Mouse (Mus musculus): ENCODE data around the gene P2ry2. TPM values are rescaled to one million over a fixed set of nuclear protein-coding genes. Genes with fewer than 3 reads are reported as not detected.

The P2ry2 gene
- total and polyA plus RNA-seq, 2 experiments from 2014 or later, result 0.51 to 0.52 TPM

- Histone ChIP-seq H3K4me2 (ENCODE audit: low read depth, low read length) (peak overlapping the region; percentile 98), H3K36me3 (ENCODE audit: insufficient read depth, low read length) (no peaks in the 10 kb centered on the region), H3K27me3 (ENCODE audit: insufficient read depth, low read length) (peaks cover 14% of the 10 kb centered on the region; the same call in 1 of the 2 replicates), H3K9me3 (ENCODE audit: low read length) (no peaks in the 10 kb centered on the region), H3K9ac (replicated peaks; ENCODE audit: low read length) (peak overlapping the region; percentile 39; the same call in 1 of the 2 replicates), H3K27ac (no peak overlapping the region), H3K4me3 (ENCODE audit: low read length) (peak overlapping the region; percentile 49), H3K4me1 (ENCODE audit: insufficient read depth, low read length) (0 out of 2 replicates have a peak, but pooled peaks cover 7% of the 10 kb centered on the region)
- under 1% methylated on average over 53 of the region's 53 CpGs for WGBS
- no peak for TF ChIP-seq CTCF (IDR thresholded peaks at IDR 0.05; ENCODE audit: low read depth)
- DNase-seq (ENCODE audit: low spot score) (peak; percentile 46), ATAC-seq (peak; percentile 79)
Observed at GRCm38 (mm10) chr7:101011681-101012367, 842 bp downstream of the P2ry2 start.

GRCm38 (mm10) chr7:101010741-101011140 lies 1.9 kb downstream of the P2ry2 start:
- Histone ChIP-seq H3K9me3 (ENCODE audit: low read length) (no peaks in the 10 kb centered on the region), H3K27ac (no peak overlapping the region), H3K4me3 (ENCODE audit: low read length) (no peak overlapping the region), H3K9ac (replicated peaks; ENCODE audit: low read length) (no peak overlapping the region), H3K27me3 (ENCODE audit: insufficient read depth, low read length) (peaks cover 14% of the 10 kb centered on the region; the same call in 1 of the 2 replicates), H3K4me2 (ENCODE audit: low read depth, low read length) (no peak overlapping the region), H3K36me3 (ENCODE audit: insufficient read depth, low read length) (no peaks in the 10 kb centered on the region), H3K4me1 (ENCODE audit: insufficient read depth, low read length) (0 out of 2 replicates have a peak, but pooled peaks cover 7% of the 10 kb centered on the region)
- ATAC-seq, result no peak
- WGBS, result 80% methylated on average over 3 of the region's 3 CpGs
- DNase-seq (ENCODE audit: low spot score), result no peak
- no peak for TF ChIP-seq CTCF (IDR thresholded peaks at IDR 0.05; ENCODE audit: low read depth)

- 93% methylated on average over 2 of the region's 2 CpGs for WGBS
Observed at GRCm38 (mm10) chr7:101006201-101006600, 6.5 kb downstream of the P2ry2 start.

GRCm38 (mm10) chr7:101005119-101005518 lies 7.5 kb downstream of the P2ry2 start:
- Histone ChIP-seq H3K4me3 (ENCODE audit: low read length) (no peak overlapping the region), H3K4me1 (ENCODE audit: insufficient read depth, low read length) (peaks cover 7% of the 10 kb centered on the region; the same call in 1 of the 2 replicates), H3K36me3 (ENCODE audit: insufficient read depth, low read length) (no peaks in the 10 kb centered on the region), H3K9me3 (ENCODE audit: low read length) (no peaks in the 10 kb centered on the region), H3K27ac (no peak overlapping the region), H3K4me2 (ENCODE audit: low read depth, low read length) (no peak overlapping the region), H3K27me3 (ENCODE audit: insufficient read depth, low read length) (peaks cover 3% of the 10 kb centered on the region; the same call in 1 of the 2 replicates), H3K9ac (replicated peaks; ENCODE audit: low read length) (no peak overlapping the region)
- ATAC-seq (peak; percentile 62; the same call in 1 of the 2 replicates), DNase-seq (ENCODE audit: low spot score) (no peak)
- WGBS, result 44% methylated on average over 4 of the region's 4 CpGs
- no peak for TF ChIP-seq CTCF (IDR thresholded peaks at IDR 0.05; ENCODE audit: low read depth)

More at GRCm38 (mm10) chr7:101006201-101006600, 6.5 kb downstream of the P2ry2 start:
- peaks cover 7% of the 10 kb centered on the region; the same call in 1 of the 2 replicates for H3K4me1 ChIP-seq (ENCODE audit: insufficient read depth, low read length)
- H3K27ac ChIP-seq, result no peak overlapping the region
- H3K36me3 ChIP-seq (ENCODE audit: insufficient read depth, low read length), result no peaks in the 10 kb centered on the region
- ATAC-seq (no peak), DNase-seq (ENCODE audit: low spot score) (no peak)
- no peak overlapping the region for H3K9ac ChIP-seq (replicated peaks; ENCODE audit: low read length)
- H3K4me3 ChIP-seq (ENCODE audit: low read length), result no peak overlapping the region
- no peaks in the 10 kb centered on the region for H3K9me3 ChIP-seq (ENCODE audit: low read length)
- H3K4me2 ChIP-seq (ENCODE audit: low read depth, low read length), result no peak overlapping the region
- peaks cover 9% of the 10 kb centered on the region; the same call in 1 of the 2 replicates for H3K27me3 ChIP-seq (ENCODE audit: insufficient read depth, low read length)
- no peak for TF ChIP-seq CTCF (IDR thresholded peaks at IDR 0.05; ENCODE audit: low read depth)

- no peak overlapping the region for H3K9ac ChIP-seq (replicated peaks; ENCODE audit: low read length)
- DNase-seq (ENCODE audit: low spot score), result no peak
- no peak for ATAC-seq
- H3K27ac ChIP-seq, result no peak overlapping the region
- H3K4me2 ChIP-seq (ENCODE audit: low read depth, low read length), result no peak overlapping the region
- 78% methylated on average over 11 of the region's 11 CpGs for WGBS
- peaks cover 7% of the 10 kb centered on the region; the same call in 1 of the 2 replicates for H3K4me1 ChIP-seq (ENCODE audit: insufficient read depth, low read length)
- H3K36me3 ChIP-seq (ENCODE audit: insufficient read depth, low read length), result no peaks in the 10 kb centered on the region
- H3K9me3 ChIP-seq (ENCODE audit: low read length), result no peaks in the 10 kb centered on the region
- no peak for TF ChIP-seq CTCF (IDR thresholded peaks at IDR 0.05; ENCODE audit: low read depth)
- no peaks in the 10 kb centered on the region for H3K27me3 ChIP-seq (ENCODE audit: insufficient read depth, low read length)
- no peak overlapping the region for H3K4me3 ChIP-seq (ENCODE audit: low read length)
Observed at GRCm38 (mm10) chr7:101003442-101004326, 9.0 kb downstream of the P2ry2 start.

- 44% methylated on average over 6 of the region's 6 CpGs for WGBS
- H3K4me2 ChIP-seq (ENCODE audit: low read depth, low read length), result no peak overlapping the region
- no peak for TF ChIP-seq CTCF (IDR thresholded peaks at IDR 0.05; ENCODE audit: low read depth)
- ATAC-seq, result no peak
- H3K27ac ChIP-seq, result no peak overlapping the region
- no peak overlapping the region for H3K4me3 ChIP-seq (ENCODE audit: low read length)
- no peaks in the 10 kb centered on the region for H3K36me3 ChIP-seq (ENCODE audit: insufficient read depth, low read length)
- H3K4me1 ChIP-seq (ENCODE audit: insufficient read depth, low read length), result peaks cover 7% of the 10 kb centered on the region; the same call in 1 of the 2 replicates
- H3K9me3 ChIP-seq (ENCODE audit: low read length), result no peaks in the 10 kb centered on the region
- H3K27me3 ChIP-seq (ENCODE audit: insufficient read depth, low read length), result no peaks in the 10 kb centered on the region
- peak; percentile 36 for DNase-seq (ENCODE audit: low spot score)
- no peak overlapping the region for H3K9ac ChIP-seq (replicated peaks; ENCODE audit: low read length)
Observed at GRCm38 (mm10) chr7:101002274-101002673, 10.4 kb downstream of the P2ry2 start.
